In the genomic region with DNA sequence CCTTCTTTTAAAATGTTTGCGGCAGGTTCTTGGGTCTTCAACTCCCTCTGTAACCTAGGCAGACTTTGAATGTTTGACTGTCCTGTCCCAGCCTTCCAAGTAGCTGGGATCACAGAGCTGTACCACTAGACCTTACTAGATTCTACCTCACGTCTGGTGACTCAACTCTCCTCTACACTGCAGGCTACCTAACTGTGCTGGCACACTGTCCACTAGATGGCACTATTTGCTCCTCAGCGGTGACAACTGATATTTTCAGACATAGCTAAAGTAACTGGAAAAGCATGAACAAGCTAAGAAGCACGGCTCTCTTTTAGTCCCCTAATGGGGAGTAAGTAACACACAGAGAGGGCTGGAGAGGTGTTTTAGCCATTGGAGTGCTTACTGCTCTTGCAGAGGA, we compare ENCODE assay signal across 9 mouse cellular contexts. TPM values are rescaled to one million over a fixed set of nuclear protein-coding genes. Genes with fewer than 3 reads are reported as not detected.
DNase-seq lines count a peak whose midpoint lies in the region; ATAC-seq lines count a peak whose summit lies in the region.
"Had no signal": no experiment of that assay in that cellular context is flagged by ENCODE, and none has a peak within 500 bp of the region (broad histone marks: within the 10 kb centered on the region; RNA-seq: fewer than 3 reads in every experiment).

No protein-coding gene starts in this region.

- peak; percentile 54 for ATAC-seq in forebrain, embryonic 14.5 days
- peak; percentile 75 for ATAC-seq in inflammation-experienced regulatory T-cells, adult 6 months
- ATAC-seq in midbrain, embryonic 13.5 days, result peak; percentile 58; the same call in 1 of the 2 replicates

- no peak overlapping the region for H3K4me3 ChIP-seq in forebrain, embryonic 14.5 days (ENCODE audit: low read depth, low read length)
- no peak overlapping the region for H3K4me3 ChIP-seq in midbrain, embryonic 13.5 days (replicated peaks)

- H3K4me2 ChIP-seq in forebrain, embryonic 14.5 days (ENCODE audit: low read length), result no peak overlapping the region
- no peak overlapping the region for H3K4me2 ChIP-seq in midbrain, embryonic 13.5 days (replicated peaks)

- H3K4me1 ChIP-seq in forebrain, embryonic 14.5 days (ENCODE audit: control insufficient read depth, insufficient read depth, low read length), result no peaks in the 10 kb centered on the region
- H3K4me1 ChIP-seq in midbrain, embryonic 13.5 days (replicated peaks), result no peaks in the 10 kb centered on the region

- intact Hi-C loops in left cerebral cortex, postnatal 36 days (cut with DNase I), result loop anchor here (5.0 kb wide), 1 partner anchor 91 kb away; no protein-coding TSS in a partner anchor

- peak; percentile 65 for DNase-seq in urinary bladder, postnatal 14 days (ENCODE audit: low spot score)
- DNase-seq in urinary bladder, adult 2 months (ENCODE audit: low spot score), result no peak
- peak; percentile 63 for DNase-seq in c-Kit-positive CD71-positive TER-119-negative erythroid progenitor cells, embryonic 14.5 days (ENCODE audit: low read depth)
- peak; percentile 83 for DNase-seq in forebrain, embryonic 14.5 days (ENCODE audit: low spot score)
- peak; percentile 37 to 54 for DNase-seq in left cerebral cortex, postnatal 36 days (ENCODE audit: low spot score in 2 of 2)
- DNase-seq in telencephalon, adult 2 months (ENCODE audit: low read depth, low spot score), result peak; percentile 21

- peaks cover 26% of the 10 kb centered on the region for H3K36me3 ChIP-seq in forebrain, embryonic 14.5 days (ENCODE audit: control insufficient read depth, insufficient read depth, low read length)
- peaks cover 29% of the 10 kb centered on the region for H3K36me3 ChIP-seq in midbrain, embryonic 13.5 days

- WGBS in forebrain, embryonic 14.5 days, result 32% methylated on average over 4 of the region's 4 CpGs
- WGBS in midbrain, embryonic 13.5 days, result 28% methylated on average over 4 of the region's 4 CpGs

- H3K27me3 ChIP-seq in forebrain, embryonic 14.5 days (replicated peaks; ENCODE audit: control insufficient read depth, insufficient read depth, low read length), result no peaks in the 10 kb centered on the region
- no peaks in the 10 kb centered on the region for H3K27me3 ChIP-seq in midbrain, embryonic 13.5 days

- H3K9me3 ChIP-seq in forebrain, embryonic 14.5 days (replicated peaks; ENCODE audit: control insufficient read depth, low read length), result no peaks in the 10 kb centered on the region
- no peaks in the 10 kb centered on the region for H3K9me3 ChIP-seq in midbrain, embryonic 13.5 days

- no peak overlapping the region for H3K27ac ChIP-seq in forebrain, embryonic 14.5 days (ENCODE audit: low read depth, low read length)
- H3K27ac ChIP-seq in midbrain, embryonic 13.5 days, result no peak overlapping the region

- no peak overlapping the region for H3K9ac ChIP-seq in forebrain, embryonic 14.5 days (ENCODE audit: low read length)
- no peak overlapping the region for H3K9ac ChIP-seq in midbrain, embryonic 13.5 days (replicated peaks)

RNA-seq across cellular contexts. Expression of gene Tdrd12, which starts 8.3 kb away (rescaled TPM):
- polyA plus RNA-seq in urinary bladder, adult 2 months (2012; rRNA removed), result 0.03 and 0.07 TPM in 2 replicates
- 0.50 and 0.78 TPM in 2 replicates for polyA plus RNA-seq in forebrain, embryonic 14.5 days (2014; fragmentation: Nextera tagmentation; extraction: Ambion mirVana)
- not detected for polyA plus RNA-seq in inflammation-experienced regulatory T-cells, adult 6 months (2017; shearing (Covaris generic))
- under 1 TPM; 0.29 to 0.94 TPM for total RNA-seq in left cerebral cortex, postnatal 36 days (2021)
- 0.34 TPM in 1 of 2 replicates, not detected in the other for polyA plus RNA-seq in midbrain, embryonic 13.5 days (2015; fragmentation: Nextera tagmentation; extraction: Ambion mirVana)
- total RNA-seq: gastrocnemius, postnatal 4 days had no signal

RNA-seq across cellular contexts. Expression of gene Nudt19, which starts 10.2 kb away (rescaled TPM):
- polyA plus RNA-seq in urinary bladder, adult 2 months (2012; rRNA removed), result 39.6 and 48.1 TPM in 2 replicates
- polyA plus RNA-seq in forebrain, embryonic 14.5 days (2014; fragmentation: Nextera tagmentation; extraction: Ambion mirVana), result 110 and 113 TPM in 2 replicates
- 10 to 100 TPM; 48.7 to 54.7 (median 50.4) TPM for polyA plus RNA-seq in inflammation-experienced regulatory T-cells, adult 6 months (2017; shearing (Covaris generic))
- total RNA-seq in left cerebral cortex, postnatal 36 days (2021), result 10 to 100 TPM; 58.8 to 77.6 TPM
- 61.9 TPM in 2 replicates for polyA plus RNA-seq in midbrain, embryonic 13.5 days (2015; fragmentation: Nextera tagmentation; extraction: Ambion mirVana)

RNA-seq across cellular contexts. Expression of gene Rgs9bp, which starts 39.5 kb away (rescaled TPM):
- 0.40 and 0.52 TPM in 2 replicates for polyA plus RNA-seq in urinary bladder, adult 2 months (2012; rRNA removed)
- 0.08 and 0.12 TPM in 2 replicates for polyA plus RNA-seq in forebrain, embryonic 14.5 days (2014; fragmentation: Nextera tagmentation; extraction: Ambion mirVana)
- polyA plus RNA-seq in inflammation-experienced regulatory T-cells, adult 6 months (2017; shearing (Covaris generic)), result not detected
- under 1 TPM; 0.57 TPM for total RNA-seq in left cerebral cortex, postnatal 36 days (2021)
- polyA plus RNA-seq in midbrain, embryonic 13.5 days (2015; fragmentation: Nextera tagmentation; extraction: Ambion mirVana), result 0.05 and 0.13 TPM in 2 replicates

RNA-seq across cellular contexts. Expression of gene Ankrd27, which starts 40.2 kb away (rescaled TPM):
- 27.8 and 31.1 TPM in 2 replicates for polyA plus RNA-seq in urinary bladder, adult 2 months (2012; rRNA removed)
- polyA plus RNA-seq in forebrain, embryonic 14.5 days (2014; fragmentation: Nextera tagmentation; extraction: Ambion mirVana), result 21.8 and 26.3 TPM in 2 replicates
- polyA plus RNA-seq in inflammation-experienced regulatory T-cells, adult 6 months (2017; shearing (Covaris generic)), result 10 to 100 TPM; 44.9 to 51.8 (median 50.5) TPM
- total RNA-seq in left cerebral cortex, postnatal 36 days (2021), result 10 to 100 TPM; 40.6 to 43.9 TPM
- 18.7 and 19.3 TPM in 2 replicates for polyA plus RNA-seq in midbrain, embryonic 13.5 days (2015; fragmentation: Nextera tagmentation; extraction: Ambion mirVana)
